Mouse (Mus musculus) C2C12 (cell line): ENCODE measurements at regions not wholly inside any gene's neighbourhood (a gene's known extent, or its start where the extent isn't known, plus 50 kb on each side); places are given as distances from the start of the nearest gene placed in this dataset.

Experiments used
- CTCF ChIP-seq: IDR thresholded peaks from one replicate; pipeline ENCODE4 v1.5.1; 2011; ENCODE audit not compliant: control insufficient read depth, insufficient read depth, insufficient read length
- FOSL1 ChIP-seq: IDR thresholded peaks from one replicate; pipeline ENCODE4 v1.8.0; 2011; ENCODE audit warnings: mild to moderate bottlenecking, low read length; ENCODE audit not compliant: poor library complexity, insufficient read depth, severe bottlenecking
- MYOD1 ChIP-seq: IDR thresholded peaks from one replicate; pipeline ENCODE4 v1.6.1; 2011; ENCODE audit warnings: low read depth; ENCODE audit not compliant: control insufficient read depth, insufficient read length
- MYOG ChIP-seq: IDR thresholded peaks from one replicate; pipeline ENCODE4 v1.6.1; 2011; ENCODE audit not compliant: control insufficient read depth, insufficient read length; ENCODE audit errors: extremely low read depth
- USF1 ChIP-seq: IDR thresholded peaks from one replicate; pipeline ENCODE4 v1.6.1; 2011; ENCODE audit warnings: low read depth, mild to moderate bottlenecking, control low read depth, moderate library complexity

DNA sequence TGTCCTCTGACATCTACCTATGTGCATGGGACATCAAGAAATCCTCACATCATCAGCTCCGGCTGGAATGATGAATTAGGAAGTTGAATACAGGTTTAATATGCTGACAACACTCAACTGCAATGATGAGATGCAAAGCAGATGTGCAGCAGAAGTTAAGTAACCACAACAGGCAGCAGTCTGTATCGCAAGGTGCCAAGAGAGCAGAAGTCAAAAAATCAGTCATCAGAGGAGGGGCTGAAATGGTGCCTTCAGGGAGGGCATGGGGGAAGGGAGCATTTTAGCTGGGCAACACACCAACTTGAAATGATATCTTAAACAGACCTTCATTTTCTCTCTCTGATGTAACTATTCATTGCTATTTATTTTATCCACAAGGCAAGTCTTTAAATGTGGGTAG, 152.3 kb upstream of the Fundc1 start:
- TF ChIP-seq CTCF (no peak), MYOD1 (no peak), USF1 (no peak), FOSL1 (no peak), MYOG (no peak)
